ENCODE assay signal across 8 mouse cellular contexts in the genomic region with DNA sequence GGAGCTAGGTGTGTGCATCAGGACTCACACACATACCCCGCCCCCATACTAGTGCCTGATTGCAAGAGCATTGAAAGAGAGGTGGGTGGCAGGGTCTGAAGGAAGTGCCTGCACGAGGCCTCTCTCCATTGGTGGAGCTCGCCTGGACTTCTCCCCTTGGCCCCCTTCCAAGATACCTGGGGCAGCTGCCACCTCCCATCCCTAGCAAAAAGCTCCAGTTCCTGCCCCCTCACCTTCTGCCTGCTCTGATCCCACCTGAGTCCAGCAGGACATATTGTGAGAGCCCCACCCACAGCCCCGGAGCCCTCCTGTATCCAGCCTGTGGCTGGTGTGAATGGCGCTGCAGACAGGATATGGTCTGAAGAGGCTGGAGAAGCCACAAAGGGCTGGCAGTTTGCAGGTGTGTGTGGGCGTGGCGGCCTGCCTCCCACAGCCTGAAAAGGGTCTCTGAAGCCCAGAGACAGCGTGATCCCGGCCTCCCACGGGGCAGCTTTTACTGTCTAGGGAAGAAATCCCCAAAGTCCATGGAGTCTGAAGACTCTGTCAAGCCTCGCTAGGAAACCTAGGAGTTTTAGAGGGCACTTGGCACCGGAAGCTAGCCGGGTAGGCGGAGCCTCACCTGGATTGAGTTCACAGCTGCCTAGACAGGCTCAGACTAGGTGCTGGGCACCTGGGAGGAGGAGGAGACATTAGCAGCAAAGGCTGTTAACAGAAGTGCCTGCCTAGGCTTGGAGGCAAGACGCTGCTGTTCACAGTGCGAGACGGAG. TPM values are rescaled to one million over a fixed set of nuclear protein-coding genes. Genes with fewer than 3 reads are reported as not detected.
DNase-seq lines count a peak whose midpoint lies in the region; ATAC-seq and TF ChIP-seq lines count a peak whose summit lies in the region.

No protein-coding gene starts in this region.

- no peaks in the 10 kb centered on the region for H3K9me3 ChIP-seq in intestine, embryonic 14.5 days (ENCODE audit: control insufficient read depth, low read length)
- H3K9me3 ChIP-seq in liver, postnatal 0 days (ENCODE audit: low read length): no peaks in the 10 kb centered on the region

- H3K9ac ChIP-seq in intestine, embryonic 14.5 days (ENCODE audit: low read length): peak overlapping the region; percentile 12
- H3K9ac ChIP-seq in liver, postnatal 0 days (replicated peaks): peak overlapping the region; percentile 50

- WGBS in intestine, embryonic 14.5 days: 13% methylated on average over 17 of the region's 17 CpGs
- 9% methylated on average over 17 of the region's 17 CpGs for WGBS in liver, postnatal 0 days (ENCODE audit: insufficient replicate concordance)
- 5% methylated on average over 17 of the region's 17 CpGs for WGBS in small intestine, adult 2 months

- peak; percentile 54 for ATAC-seq in intestine, embryonic 14.5 days (replicated peaks; ENCODE audit: low FRiP score, low TSS enrichment, low read depth)
- ATAC-seq in liver, postnatal 0 days: peak; percentile 46

- peak overlapping the region; percentile 76 for H3K27ac ChIP-seq in intestine, embryonic 14.5 days (ENCODE audit: low read depth)
- peak overlapping the region; percentile 62 for H3K27ac ChIP-seq in liver, postnatal 0 days (ENCODE audit: low read depth)
- peak overlapping the region; percentile 88 for H3K27ac ChIP-seq in small intestine, adult 2 months (ENCODE audit: insufficient read depth, low read depth, low read length)

- no peaks in the 10 kb centered on the region for H3K36me3 ChIP-seq in intestine, embryonic 14.5 days (ENCODE audit: control insufficient read depth, insufficient read depth, low read length)
- H3K36me3 ChIP-seq in liver, postnatal 0 days (replicated peaks; ENCODE audit: insufficient read depth, low read length): no peaks in the 10 kb centered on the region
- H3K36me3 ChIP-seq in small intestine, adult 2 months (ENCODE audit: control insufficient read depth, insufficient read depth, low read length): no peaks in the 10 kb centered on the region

- peak overlapping the region; percentile 28 for H3K4me3 ChIP-seq in intestine, embryonic 14.5 days (ENCODE audit: low read depth, low read length)
- H3K4me3 ChIP-seq in liver, postnatal 0 days (ENCODE audit: low read depth, low read length): peak overlapping the region; percentile 36
- peak overlapping the region; percentile 69 for H3K4me3 ChIP-seq in small intestine, adult 2 months (ENCODE audit: low read depth, low read length)

- peak; percentile 53 for TF ChIP-seq EP300 in liver, postnatal 0 days (IDR thresholded peaks at IDR 0.05; ENCODE audit: low read depth)

- H3K4me1 ChIP-seq in intestine, embryonic 14.5 days (replicated peaks; ENCODE audit: control insufficient read depth, insufficient read depth, low read length): 0 out of 2 replicates have a peak, but pooled peaks cover 3% of the 10 kb centered on the region
- H3K4me1 ChIP-seq in liver, postnatal 0 days (ENCODE audit: insufficient read depth): peaks cover 57% of the 10 kb centered on the region
- H3K4me1 ChIP-seq in small intestine, adult 2 months (ENCODE audit: control insufficient read depth, insufficient read depth, insufficient read length, low read length): peaks cover 13% of the 10 kb centered on the region

- DNase-seq in CD4-positive, CD25-positive, alpha-beta regulatory T cell, adult 2 months (ENCODE audit: low read depth, low spot score): peak; percentile 59
- peak; percentile 77 for DNase-seq in ZHBTc4 (ENCODE audit: low read depth, low spot score)
- DNase-seq in intestine, embryonic 14.5 days (ENCODE audit: low spot score): peak; percentile 76
- DNase-seq in liver, postnatal 0 days: peak; percentile 61
- no peak for DNase-seq in left cerebral cortex, adult 11 months (ENCODE audit: low spot score)
- DNase-seq in spleen, postnatal 36 days (ENCODE audit: low spot score in 2 of 2): no peak
- no peak for DNase-seq in frontal cortex, postnatal 10 days (ENCODE audit: low spot score in 2 of 2)

- peak overlapping the region; percentile 41 for H3K4me2 ChIP-seq in intestine, embryonic 14.5 days (ENCODE audit: low read length)
- H3K4me2 ChIP-seq in liver, postnatal 0 days (ENCODE audit: low read depth, low read length): peak overlapping the region; percentile 68

- TF ChIP-seq POLR2A in small intestine, adult 2 months (IDR thresholded peaks at IDR 0.05; ENCODE audit: low read depth, low read length): peak; percentile 75; the same call in 1 of the 2 replicates

- H3K27me3 ChIP-seq in intestine, embryonic 14.5 days (replicated peaks; ENCODE audit: control insufficient read depth, insufficient read depth, low read length): 0 out of 2 replicates have a peak, but pooled peaks cover 4% of the 10 kb centered on the region
- H3K27me3 ChIP-seq in liver, postnatal 0 days (ENCODE audit: insufficient read depth, low read length): no peaks in the 10 kb centered on the region
- no peaks in the 10 kb centered on the region for H3K27me3 ChIP-seq in small intestine, adult 2 months (ENCODE audit: control insufficient read depth, insufficient read depth, low read length)

- TF ChIP-seq CTCF in liver, postnatal 0 days (IDR thresholded peaks at IDR 0.05; ENCODE audit: low read depth): no peak
- TF ChIP-seq CTCF in small intestine, adult 2 months (IDR thresholded peaks at IDR 0.05; ENCODE audit: extremely low read depth, insufficient read length, insufficient replicate concordance, low read depth, low read length): no peak

RNA-seq across cellular contexts. Expression of gene Adgrg1, which starts 2.3 kb away (rescaled TPM):
- 23.6 and 26.5 TPM in 2 replicates for polyA plus RNA-seq in intestine, embryonic 14.5 days (2014; fragmentation: Nextera tagmentation; extraction: Ambion mirVana)
- polyA plus RNA-seq in liver, postnatal 0 days (2015; fragmentation: Nextera tagmentation; extraction: Ambion mirVana): 34.0 and 35.4 TPM in 2 replicates
- 32.3 and 36.4 TPM in 2 replicates for polyA plus RNA-seq in small intestine, adult 2 months (2012; rRNA removed)

RNA-seq across cellular contexts. Expression of gene Adgrg3, which starts 40.7 kb away (rescaled TPM):
- 3.2 and 3.6 TPM in 2 replicates for polyA plus RNA-seq in intestine, embryonic 14.5 days (2014; fragmentation: Nextera tagmentation; extraction: Ambion mirVana)
- polyA plus RNA-seq in liver, postnatal 0 days (2015; fragmentation: Nextera tagmentation; extraction: Ambion mirVana): 8.9 and 9.6 TPM in 2 replicates
- polyA plus RNA-seq in small intestine, adult 2 months (2012; rRNA removed): 3.5 and 7.6 TPM in 2 replicates

RNA-seq across cellular contexts. Expression of gene Adgrg5, which starts 53.3 kb away (rescaled TPM):
- polyA plus RNA-seq in intestine, embryonic 14.5 days (2014; fragmentation: Nextera tagmentation; extraction: Ambion mirVana): 1.4 and 2.0 TPM in 2 replicates
- polyA plus RNA-seq in liver, postnatal 0 days (2015; fragmentation: Nextera tagmentation; extraction: Ambion mirVana): 0.13 and 0.18 TPM in 2 replicates
- polyA plus RNA-seq in small intestine, adult 2 months (2012; rRNA removed): 10.2 and 15.4 TPM in 2 replicates

RNA-seq across cellular contexts. Expression of gene Ccdc102a, which starts 58.9 kb away (rescaled TPM):
- polyA plus RNA-seq in intestine, embryonic 14.5 days (2014; fragmentation: Nextera tagmentation; extraction: Ambion mirVana): 27.5 and 28.2 TPM in 2 replicates
- 1.3 and 1.5 TPM in 2 replicates for polyA plus RNA-seq in liver, postnatal 0 days (2015; fragmentation: Nextera tagmentation; extraction: Ambion mirVana)
- 8.1 TPM in 2 replicates for polyA plus RNA-seq in small intestine, adult 2 months (2012; rRNA removed)

Comparison
In these comparisons a context has a peak if more than half of its experiments do, and no peak if none do; other contexts are left out.
1. DNase-seq: peak in CD4-positive, CD25-positive, alpha-beta regulatory T cell, adult 2 months (single experiment), ZHBTc4 (single experiment), intestine, embryonic 14.5 days (single experiment) and liver, postnatal 0 days (single experiment); none in left cerebral cortex, adult 11 months (single experiment), spleen, postnatal 36 days (0 of 2) and frontal cortex, postnatal 10 days (0 of 2).
2. Peak in every context shown above with its lines, with median percentiles within 50 percentile points of each other: H3K27ac ChIP-seq and H3K4me3 ChIP-seq.